Comparison of ENCODE assay signal across 8 mouse cellular contexts in genomic region chr9:107289211-107290076, GRCm38 (mm10). TPM values are rescaled to one million over a fixed set of nuclear protein-coding genes. Genes with fewer than 3 reads are reported as not detected.
DNase-seq lines count a peak whose midpoint lies in the region; ATAC-seq and TF ChIP-seq lines count a peak whose summit lies in the region.

Gene Mapkapk3 (minus strand): TSS chr9:107289877.

- H3K9ac ChIP-seq in heart, embryonic 13.5 days, result peak within 1 kb of the TSS; percentile 70
- peak within 1 kb of the TSS; percentile 53 for H3K9ac ChIP-seq in kidney, postnatal 0 days (ENCODE audit: low read depth, low read length)
- peak within 1 kb of the TSS; percentile 52 for H3K9ac ChIP-seq in neural tube, embryonic 13.5 days

- H3K4me3 ChIP-seq in bone marrow, adult 2 months (replicated peaks; ENCODE audit: control insufficient read depth, low read depth, low read length), result peak within 1 kb of the TSS; percentile 91
- H3K4me3 ChIP-seq in heart, embryonic 13.5 days, result peak within 1 kb of the TSS; percentile 54
- peak within 1 kb of the TSS; percentile 43 for H3K4me3 ChIP-seq in kidney, postnatal 0 days (replicated peaks; ENCODE audit: low read depth, low read length)
- peak within 1 kb of the TSS; percentile 41 for H3K4me3 ChIP-seq in neural tube, embryonic 13.5 days
- peak within 1 kb of the TSS; percentile 70 for H3K4me3 ChIP-seq in thymus, adult 2 months (ENCODE audit: control insufficient read depth, insufficient read depth, low read length)

- WGBS in bone marrow, adult 2 months, result under 1% methylated on average over 49 of the region's 49 CpGs
- 2% methylated on average over 49 of the region's 49 CpGs for WGBS in heart, embryonic 13.5 days
- WGBS in kidney, postnatal 0 days, result 2% methylated on average over 49 of the region's 49 CpGs
- WGBS in neural tube, embryonic 13.5 days, result 2% methylated on average over 48 of the region's 49 CpGs
- 2% methylated on average over 49 of the region's 49 CpGs for WGBS in thymus, adult 2 months

- peak; percentile 81 to 87 for DNase-seq in CD8-positive naive resting alpha-beta T cell, adult 2 months (ENCODE audit: low read depth in 2 of 2, low spot score in 2 of 2)
- peak; percentile 94 for DNase-seq in kidney, postnatal 0 days (ENCODE audit: low spot score)
- peak; percentile 94 to 96 for DNase-seq in lung, adult 18-20 months
- DNase-seq in thymus, adult 2 months, result peak; percentile 89

- H3K27ac ChIP-seq in bone marrow, adult 2 months (ENCODE audit: control insufficient read depth, insufficient read depth, low read depth, low read length, poor library complexity), result peak within 1 kb of the TSS; percentile 83
- H3K27ac ChIP-seq in heart, embryonic 13.5 days (replicated peaks), result peak within 1 kb of the TSS; percentile 26
- H3K27ac ChIP-seq in kidney, postnatal 0 days, result peak within 1 kb of the TSS; percentile 65
- H3K27ac ChIP-seq in neural tube, embryonic 13.5 days (replicated peaks), result no peak within 1 kb of the TSS
- H3K27ac ChIP-seq in thymus, adult 2 months (ENCODE audit: control insufficient read depth, insufficient read depth, low read length), result peak within 1 kb of the TSS; percentile 47

- H3K36me3 ChIP-seq in heart, embryonic 13.5 days, result no peaks in the 10 kb centered on the region
- H3K36me3 ChIP-seq in kidney, postnatal 0 days (ENCODE audit: insufficient read depth, low read length), result no peaks in the 10 kb centered on the region
- H3K36me3 ChIP-seq in neural tube, embryonic 13.5 days, result no peaks in the 10 kb centered on the region
- H3K36me3 ChIP-seq in thymus, adult 2 months (ENCODE audit: control insufficient read depth, insufficient read depth, low read length), result no peaks in the 10 kb centered on the region

- no peaks in the 10 kb centered on the region for H3K9me3 ChIP-seq in heart, embryonic 13.5 days
- no peaks in the 10 kb centered on the region for H3K9me3 ChIP-seq in kidney, postnatal 0 days (replicated peaks; ENCODE audit: low read length)
- no peaks in the 10 kb centered on the region for H3K9me3 ChIP-seq in neural tube, embryonic 13.5 days

- TF ChIP-seq POLR2A in bone marrow, adult 2 months (IDR thresholded peaks at IDR 0.05; ENCODE audit: borderline replicate concordance, control insufficient read depth, low read depth, low read length), result peak; percentile 64; the same call in 1 of the 2 replicates
- TF ChIP-seq POLR2A in thymus, adult 2 months (IDR thresholded peaks at IDR 0.05; ENCODE audit: control insufficient read depth, extremely low read depth, insufficient read depth, low read length, poor library complexity), result no peak

- peak; percentile 79 for ATAC-seq in erythroid progenitor cell, adult 5-6 weeks (replicated peaks; ENCODE audit: low FRiP score, poor library complexity, severe bottlenecking)
- ATAC-seq in heart, embryonic 13.5 days (ENCODE audit: extremely low read depth, insufficient number of reproducible peaks, low FRiP score, low TSS enrichment), result peak; percentile 85
- peak; percentile 88 for ATAC-seq in kidney, postnatal 0 days (replicated peaks; ENCODE audit: low FRiP score, low read depth)
- peak; percentile 66; the same call in 1 of the 2 replicates for ATAC-seq in neural tube, embryonic 13.5 days (ENCODE audit: low read depth)

- peaks cover 20% of the 10 kb centered on the region for H3K27me3 ChIP-seq in heart, embryonic 13.5 days (replicated peaks)
- H3K27me3 ChIP-seq in kidney, postnatal 0 days (ENCODE audit: insufficient read depth, low read length), result no peaks in the 10 kb centered on the region
- peaks cover 36% of the 10 kb centered on the region for H3K27me3 ChIP-seq in neural tube, embryonic 13.5 days
- no peaks in the 10 kb centered on the region for H3K27me3 ChIP-seq in thymus, adult 2 months (ENCODE audit: control insufficient read depth, insufficient read depth, low read length)

- peak within 1 kb of the TSS; percentile 75 for H3K4me2 ChIP-seq in heart, embryonic 13.5 days
- H3K4me2 ChIP-seq in kidney, postnatal 0 days (ENCODE audit: low read length), result peak within 1 kb of the TSS; percentile 84
- peak within 1 kb of the TSS; percentile 68 for H3K4me2 ChIP-seq in neural tube, embryonic 13.5 days

- H3K4me1 ChIP-seq in bone marrow, adult 2 months (ENCODE audit: control insufficient read depth, insufficient read depth, low read length), result no peaks in the 10 kb centered on the region; the same call in 1 of the 2 replicates
- peaks cover 19% of the 10 kb centered on the region for H3K4me1 ChIP-seq in heart, embryonic 13.5 days
- H3K4me1 ChIP-seq in kidney, postnatal 0 days (replicated peaks; ENCODE audit: insufficient read depth, low read length), result 0 out of 2 replicates have a peak, but pooled peaks cover 7% of the 10 kb centered on the region
- H3K4me1 ChIP-seq in neural tube, embryonic 13.5 days (replicated peaks), result peaks cover 11% of the 10 kb centered on the region
- H3K4me1 ChIP-seq in thymus, adult 2 months (replicated peaks; ENCODE audit: control insufficient read depth, insufficient read depth, low read length), result peaks cover 41% of the 10 kb centered on the region

- 0 out of 2 replicates have a peak, but pooled peaks have one; percentile 38 for TF ChIP-seq CTCF in bone marrow, adult 2 months (IDR thresholded peaks at IDR 0.05; ENCODE audit: control insufficient read depth, insufficient read depth, low read length)
- peak; percentile 58 for TF ChIP-seq CTCF in kidney, postnatal 0 days (IDR thresholded peaks at IDR 0.05; ENCODE audit: low read depth)
- TF ChIP-seq CTCF in thymus, adult 2 months (IDR thresholded peaks at IDR 0.05; ENCODE audit: borderline replicate concordance, control insufficient read depth, extremely low read depth, insufficient read depth, low read length, poor library complexity), result peak; percentile 64; the same call in 1 of the 2 replicates

RNA-seq across cellular contexts. Expression of gene Mapkapk3, which starts in this region (rescaled TPM):
- 16.9 and 46.9 TPM in 2 replicates for polyA plus RNA-seq in bone marrow, adult 2 months (2011; ENCODE audit: insufficient read depth, insufficient read length, low replicate concordance, missing spikeins)
- 7.6 and 17.2 TPM in 2 replicates for total RNA-seq in erythroid progenitor cell, adult 5-6 weeks (2015; ENCODE audit: low replicate concordance)
- 10.0 and 15.7 TPM in 2 replicates for total RNA-seq in erythroid progenitor cell, adult 5-6 weeks (2017; ENCODE audit: low replicate concordance)
- polyA plus RNA-seq in heart, embryonic 13.5 days (2015; fragmentation: Nextera tagmentation; extraction: Ambion mirVana), result 5.1 and 7.0 TPM in 2 replicates
- 13.4 and 14.0 TPM in 2 replicates for polyA plus RNA-seq in kidney, postnatal 0 days (2015; fragmentation: Nextera tagmentation; extraction: Ambion mirVana)
- 1.8 and 2.4 TPM in 2 replicates for polyA plus RNA-seq in neural tube, embryonic 13.5 days (2015; fragmentation: Nextera tagmentation; extraction: Ambion mirVana)
- 30.5 and 43.6 TPM in 2 replicates for polyA plus RNA-seq in thymus, adult 2 months (2012; rRNA removed)

Comparison
In these comparisons a context has a peak if more than half of its experiments do, and no peak if none do; other contexts are left out.
1. H3K4me3 ChIP-seq: peak in every context shown above with its lines; median percentile 91 in bone marrow, adult 2 months; 70 in thymus, adult 2 months; 54 in heart, embryonic 13.5 days; 43 in kidney, postnatal 0 days; 41 in neural tube, embryonic 13.5 days.